27 mouse cellular contexts compared by ENCODE assay signal in the genomic region with DNA sequence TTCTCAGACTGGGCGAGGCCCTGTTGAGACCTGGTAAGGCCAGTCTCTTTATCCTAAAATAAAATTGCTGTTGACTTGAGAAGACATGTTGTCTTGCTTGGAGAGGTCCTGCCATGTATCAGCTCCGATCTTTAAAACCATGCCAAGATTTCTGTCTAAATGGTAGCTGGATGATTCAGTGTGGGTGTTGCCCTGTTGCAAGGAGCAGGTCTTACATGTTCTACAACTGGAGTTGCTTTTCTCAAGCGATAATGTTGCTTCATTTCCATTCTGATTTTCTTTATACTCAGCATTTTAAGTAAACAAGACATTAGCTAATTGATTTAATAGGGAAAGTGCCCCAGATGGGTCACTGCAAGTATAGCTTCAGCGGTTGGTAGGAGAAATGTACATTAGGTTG. TPM values are rescaled to one million over a fixed set of nuclear protein-coding genes. Genes with fewer than 3 reads are reported as not detected.
A peak's percentile ranks its signal among the peaks of the same experiment; 100 is the strongest.
DNase-seq lines count a peak whose midpoint lies in the region; ATAC-seq lines count a peak whose summit lies in the region.
"Had no signal": no experiment of that assay in that cellular context is flagged by ENCODE, and none has a peak within 500 bp of the region (broad histone marks: within the 10 kb centered on the region; RNA-seq: fewer than 3 reads in every experiment).

No protein-coding gene starts in this region.

- no peak overlapping the region for H3K27ac ChIP-seq in embryonic facial prominence, embryonic 15.5 days (replicated peaks)
- H3K27ac ChIP-seq in stomach, embryonic 16.5 days (ENCODE audit: low read length): no peak overlapping the region
- no peak overlapping the region for H3K27ac ChIP-seq in forebrain, embryonic 10.5 days
- H3K27ac ChIP-seq: embryonic facial prominence, embryonic 12.5 days; gastrocnemius, adult 2 months; heart, embryonic 15.5 days; hindbrain, embryonic 14.5 days; hindbrain, postnatal 0 days had no signal

- no peak for ATAC-seq in embryonic facial prominence, embryonic 15.5 days (ENCODE audit: insufficient number of reproducible peaks, low FRiP score, low TSS enrichment, low read depth)
- ATAC-seq in stomach, embryonic 16.5 days (ENCODE audit: insufficient read depth, low FRiP score): peak; percentile 46; the same call in 1 of the 2 replicates
- ATAC-seq: forebrain, embryonic 14.5 days; forebrain, postnatal 0 days; hindbrain, postnatal 0 days; inflammation-experienced regulatory T-cells, adult 6 months; intestine, embryonic 16.5 days; Patski had no signal

- no peaks in the 10 kb centered on the region for H3K36me3 ChIP-seq in embryonic facial prominence, embryonic 15.5 days
- no peaks in the 10 kb centered on the region for H3K36me3 ChIP-seq in stomach, embryonic 16.5 days (ENCODE audit: control insufficient read depth, insufficient read depth, low read length)
- H3K36me3 ChIP-seq in forebrain, embryonic 10.5 days (replicated peaks): no peaks in the 10 kb centered on the region
- H3K36me3 ChIP-seq: embryonic facial prominence, embryonic 12.5 days had no signal

- H3K9me3 ChIP-seq in embryonic facial prominence, embryonic 15.5 days (replicated peaks): no peaks in the 10 kb centered on the region
- H3K9me3 ChIP-seq in stomach, embryonic 16.5 days (replicated peaks; ENCODE audit: control insufficient read depth, low read length): no peaks in the 10 kb centered on the region
- no peaks in the 10 kb centered on the region for H3K9me3 ChIP-seq in forebrain, embryonic 10.5 days
- H3K9me3 ChIP-seq: embryonic facial prominence, embryonic 12.5 days; heart, embryonic 12.5 days; heart, embryonic 15.5 days had no signal

- WGBS in embryonic facial prominence, embryonic 15.5 days: 61% methylated on average over 4 of the region's 4 CpGs
- WGBS in stomach, embryonic 16.5 days: 72% methylated on average over 4 of the region's 4 CpGs
- WGBS in forebrain, embryonic 10.5 days: 90% methylated on average over 4 of the region's 4 CpGs

- peaks cover 11% of the 10 kb centered on the region for H3K27me3 ChIP-seq in embryonic facial prominence, embryonic 15.5 days
- no peaks in the 10 kb centered on the region; the same call in 1 of the 2 replicates for H3K27me3 ChIP-seq in stomach, embryonic 16.5 days (ENCODE audit: control insufficient read depth, insufficient read depth, low read length)
- peaks cover 21% of the 10 kb centered on the region for H3K27me3 ChIP-seq in forebrain, embryonic 10.5 days (ENCODE audit: poor library complexity, severe bottlenecking)
- H3K27me3 ChIP-seq: heart, embryonic 12.5 days; Patski had no signal

- peak; percentile 24 for DNase-seq in urinary bladder, postnatal 14 days (ENCODE audit: low spot score)
- no peak for DNase-seq in urinary bladder, adult 18-20 months (ENCODE audit: low spot score in 2 of 2)
- no peak for DNase-seq in forebrain, embryonic 10.5 days (ENCODE audit: extremely low spot score, low spot score)
- DNase-seq in cerebellum, postnatal 14 days: no peak
- DNase-seq: adrenal gland, postnatal 10 days; cerebellum, adult 11 months; cerebellum, adult 8-10 months; cerebellum, postnatal 10 days; forebrain, postnatal 0 days; gastrocnemius, adult 2 months; gastrocnemius, postnatal 14 days; heart, adult 18-20 months; heart, postnatal 10 days; heart, postnatal 36 days; kidney, adult 18-20 months had no signal

- 0 out of 2 replicates have a peak, but pooled peaks cover 2% of the 10 kb centered on the region for H3K4me1 ChIP-seq in embryonic facial prominence, embryonic 15.5 days
- H3K4me1 ChIP-seq in stomach, embryonic 16.5 days (ENCODE audit: control insufficient read depth, insufficient read depth, low read length): peaks cover 2% of the 10 kb centered on the region; the same call in 1 of the 2 replicates
- H3K4me1 ChIP-seq in forebrain, embryonic 10.5 days: peaks cover 11% of the 10 kb centered on the region
- H3K4me1 ChIP-seq: embryonic facial prominence, embryonic 12.5 days had no signal

- 0 out of 2 replicates have a peak overlapping the region, but pooled peaks have one; percentile 0 for H3K4me2 ChIP-seq in embryonic facial prominence, embryonic 15.5 days (replicated peaks)
- H3K4me2 ChIP-seq in stomach, embryonic 16.5 days (ENCODE audit: low read depth, low read length): no peak overlapping the region
- H3K4me2 ChIP-seq: embryonic facial prominence, embryonic 12.5 days; heart, embryonic 12.5 days; heart, embryonic 15.5 days; hindbrain, embryonic 14.5 days had no signal

- H3K4me3 ChIP-seq in embryonic facial prominence, embryonic 15.5 days (replicated peaks): no peak overlapping the region
- H3K4me3 ChIP-seq in stomach, embryonic 16.5 days (replicated peaks; ENCODE audit: low read length): no peak overlapping the region
- H3K4me3 ChIP-seq in forebrain, embryonic 10.5 days: no peak overlapping the region
- H3K4me3 ChIP-seq: embryonic facial prominence, embryonic 12.5 days; erythroblast, embryonic 14.5 days; gastrocnemius, adult 2 months; heart, embryonic 12.5 days; heart, embryonic 15.5 days had no signal

- H3K9ac ChIP-seq in embryonic facial prominence, embryonic 15.5 days: no peak overlapping the region
- H3K9ac ChIP-seq in stomach, embryonic 16.5 days (ENCODE audit: low read length): no peak overlapping the region
- H3K9ac ChIP-seq: embryonic facial prominence, embryonic 12.5 days; forebrain, postnatal 0 days; heart, embryonic 12.5 days; heart, embryonic 15.5 days; hindbrain, embryonic 14.5 days had no signal

RNA-seq across cellular contexts. Expression of a gene that starts 5.4 kb away (rescaled TPM):
- polyA plus RNA-seq in embryonic facial prominence, embryonic 15.5 days (2015; fragmentation: Nextera tagmentation; extraction: Ambion mirVana): 556 and 591 TPM in 2 replicates
- 465 and 640 TPM in 2 replicates for polyA plus RNA-seq in stomach, embryonic 16.5 days (2015; fragmentation: Nextera tagmentation; extraction: Ambion mirVana)
- polyA plus RNA-seq in forebrain, embryonic 10.5 days (2016; fragmentation: Nextera tagmentation; extraction: Ambion mirVana): 12.1 and 13.2 TPM in 2 replicates
- polyA plus RNA-seq: erythroblast, embryonic 14.5 days had no signal

Comparison
In these comparisons a context has a peak if more than half of its experiments do, and no peak if none do; other contexts are left out.
1. RNA of a gene that starts 5.4 kb away (polyA plus RNA-seq): 556 to 591 TPM in embryonic facial prominence, embryonic 15.5 days and 465 to 640 TPM in stomach, embryonic 16.5 days; 12.1 to 13.2 TPM in forebrain, embryonic 10.5 days; every median in the first group is over 10 times any median in the second.